36 mouse cellular contexts compared by ENCODE assay signal in genomic region chr8:87427188-87427587, GRCm38 (mm10). TPM values are rescaled to one million over a fixed set of nuclear protein-coding genes. Genes with fewer than 3 reads are reported as not detected.
"Had no signal": no experiment of that assay in that cellular context is flagged by ENCODE, and none has a peak within 500 bp of the region (broad histone marks: within the 10 kb centered on the region; RNA-seq: fewer than 3 reads in every experiment).

No protein-coding gene starts in this region.

- H3K9ac ChIP-seq: heart, embryonic 12.5 days; heart, embryonic 13.5 days; heart, embryonic 15.5 days; hindbrain, embryonic 12.5 days; hindbrain, embryonic 13.5 days; hindbrain, embryonic 14.5 days; hindbrain, embryonic 15.5 days; kidney, embryonic 15.5 days had no signal

- DNase-seq: heart, postnatal 10 days; heart, postnatal 14 days; heart, postnatal 36 days; heart, postnatal 4 days; kidney, adult 11 months; kidney, adult 18-20 months; kidney, adult 2 months; kidney, adult 8-10 months; kidney, adult 9 months; kidney, postnatal 10 days; kidney, postnatal 14 days; kidney, postnatal 25 days; kidney, postnatal 36 days; kidney, postnatal 4 days; layer of hippocampus, adult 9-11 months; layer of hippocampus, postnatal 36 days had no signal

- H3K27ac ChIP-seq: heart, embryonic 10.5 days; heart, embryonic 13.5 days; heart, embryonic 15.5 days; hindbrain, embryonic 10.5 days; hindbrain, embryonic 12.5 days; hindbrain, embryonic 13.5 days; hindbrain, embryonic 14.5 days; hindbrain, embryonic 15.5 days; hindbrain, postnatal 0 days; kidney, embryonic 15.5 days; kidney, postnatal 0 days; layer of hippocampus, adult 2 months; left cerebral cortex, adult 2 months had no signal

- ATAC-seq: hindbrain, embryonic 16.5 days; hindbrain, postnatal 0 days; inflammation-experienced regulatory T-cells, adult 6 months had no signal

- H3K36me3 ChIP-seq: heart, embryonic 10.5 days; heart, embryonic 12.5 days; heart, embryonic 13.5 days; heart, embryonic 15.5 days; hindbrain, embryonic 10.5 days; hindbrain, embryonic 12.5 days; hindbrain, embryonic 13.5 days; hindbrain, embryonic 15.5 days; kidney, embryonic 15.5 days had no signal

- H3K9me3 ChIP-seq: heart, embryonic 10.5 days; heart, embryonic 12.5 days; heart, embryonic 13.5 days; heart, embryonic 15.5 days; hindbrain, embryonic 10.5 days; hindbrain, embryonic 12.5 days; hindbrain, embryonic 13.5 days; hindbrain, embryonic 15.5 days; kidney, embryonic 15.5 days had no signal

- H3K4me3 ChIP-seq: heart, embryonic 10.5 days; heart, embryonic 12.5 days; heart, embryonic 13.5 days; heart, embryonic 15.5 days; hindbrain, embryonic 10.5 days; hindbrain, embryonic 12.5 days; hindbrain, embryonic 13.5 days; hindbrain, embryonic 15.5 days; kidney, embryonic 15.5 days; layer of hippocampus, adult 2 months; left cerebral cortex, adult 2 months had no signal

- H3K4me1 ChIP-seq: heart, embryonic 10.5 days; heart, embryonic 12.5 days; heart, embryonic 13.5 days; heart, embryonic 15.5 days; hindbrain, embryonic 10.5 days; hindbrain, embryonic 12.5 days; hindbrain, embryonic 15.5 days; kidney, embryonic 15.5 days had no signal

- H3K4me2 ChIP-seq: heart, embryonic 11.5 days; heart, embryonic 12.5 days; heart, embryonic 13.5 days; heart, embryonic 15.5 days; hindbrain, embryonic 12.5 days; hindbrain, embryonic 13.5 days; hindbrain, embryonic 14.5 days; hindbrain, embryonic 15.5 days; kidney, embryonic 15.5 days had no signal

- H3K27me3 ChIP-seq: heart, embryonic 12.5 days; heart, embryonic 13.5 days; heart, embryonic 15.5 days; hindbrain, embryonic 12.5 days; hindbrain, embryonic 13.5 days; hindbrain, embryonic 15.5 days; kidney, embryonic 15.5 days had no signal

RNA-seq across cellular contexts. Expression of gene Cbln1, which starts 45.2 kb away (rescaled TPM):
- total RNA-seq: hematopoietic stem cell, adult 5-6 weeks had no signal
- polyA plus RNA-seq: heart, embryonic 15.5 days; heart, postnatal 0 days; inflammation-experienced regulatory T-cells, adult 6 months; kidney, embryonic 15.5 days; kidney, embryonic 16.5 days had no signal
